In genomic region chr4:143411566-143412218, GRCm38 (mm10) we compare ENCODE assay signal across 9 mouse cellular contexts. TPM values are rescaled to one million over a fixed set of nuclear protein-coding genes. Genes with fewer than 3 reads are reported as not detected.
DNase-seq lines count a peak whose midpoint lies in the region; ATAC-seq and TF ChIP-seq lines count a peak whose summit lies in the region.
"Had no signal": no experiment of that assay in that cellular context is flagged by ENCODE, and none has a peak within 500 bp of the region (broad histone marks: within the 10 kb centered on the region; RNA-seq: fewer than 3 reads in every experiment).

No protein-coding gene starts in this region.

- H3K9ac ChIP-seq in heart, embryonic 16.5 days (ENCODE audit: low read length), result peak overlapping the region; percentile 76
- H3K9ac ChIP-seq in liver, embryonic 14.5 days (replicated peaks), result peak overlapping the region; percentile 85

- TF ChIP-seq CTCF in testis, adult 2 months (IDR thresholded peaks at IDR 0.05; ENCODE audit: control insufficient read depth, insufficient read depth, insufficient replicate concordance, low read depth, low read length), result no peak
- no peak for TF ChIP-seq CTCF in liver, embryonic 14.5 days (IDR thresholded peaks at IDR 0.05; ENCODE audit: low read depth)
- no peak for TF ChIP-seq CTCF in olfactory bulb, adult 2 months (IDR thresholded peaks at IDR 0.05; ENCODE audit: insufficient read depth, low read depth, low read length)

- H3K27ac ChIP-seq in testis, adult 2 months (ENCODE audit: control insufficient read depth, insufficient read depth, low read depth, low read length), result peak overlapping the region; percentile 58
- H3K27ac ChIP-seq in heart, embryonic 16.5 days (ENCODE audit: low read length), result no peak overlapping the region
- no peak overlapping the region for H3K27ac ChIP-seq in liver, embryonic 14.5 days
- 0 out of 2 replicates have a peak overlapping the region, but pooled peaks have one; percentile 25 for H3K27ac ChIP-seq in olfactory bulb, adult 2 months (ENCODE audit: insufficient read depth, low read depth, low read length)

- peaks cover 2% of the 10 kb centered on the region for H3K36me3 ChIP-seq in testis, adult 2 months (ENCODE audit: control insufficient read depth, insufficient read depth, low read length)
- peaks cover 23% of the 10 kb centered on the region for H3K36me3 ChIP-seq in heart, embryonic 16.5 days (ENCODE audit: control insufficient read depth, insufficient read depth)
- no peaks in the 10 kb centered on the region for H3K36me3 ChIP-seq in liver, embryonic 14.5 days (replicated peaks; ENCODE audit: control insufficient read depth, insufficient read depth, low read depth)

- peaks cover 7% of the 10 kb centered on the region; the same call in 1 of the 2 replicates for H3K9me3 ChIP-seq in heart, embryonic 16.5 days (replicated peaks; ENCODE audit: control insufficient read depth, low read length)
- H3K9me3 ChIP-seq in liver, embryonic 14.5 days (ENCODE audit: control insufficient read depth, low read length), result no peaks in the 10 kb centered on the region

- TF ChIP-seq EP300 in liver, embryonic 14.5 days (IDR thresholded peaks at IDR 0.05; ENCODE audit: low read depth), result no peak

- no peak for TF ChIP-seq POLR2A in testis, adult 2 months (IDR thresholded peaks at IDR 0.05; ENCODE audit: control insufficient read depth, low read depth, low read length)
- TF ChIP-seq POLR2A in olfactory bulb, adult 2 months (IDR thresholded peaks at IDR 0.05; ENCODE audit: insufficient read depth, low read depth, low read length), result no peak

- no peaks in the 10 kb centered on the region for H3K27me3 ChIP-seq in testis, adult 2 months (ENCODE audit: control insufficient read depth, insufficient read depth, low read length)
- H3K27me3 ChIP-seq in heart, embryonic 16.5 days (ENCODE audit: control insufficient read depth, insufficient read depth, low read length), result no peaks in the 10 kb centered on the region
- no peaks in the 10 kb centered on the region for H3K27me3 ChIP-seq in liver, embryonic 14.5 days (ENCODE audit: control insufficient read depth, insufficient read depth, low read length)

- no peak for ATAC-seq in heart, embryonic 16.5 days (replicated peaks; ENCODE audit: extremely low read depth, insufficient read depth, low FRiP score)
- no peak for ATAC-seq in liver, embryonic 14.5 days (ENCODE audit: insufficient read depth)
- no peak; the same call in 1 of the 2 replicates for ATAC-seq in megakaryocyte progenitor cell, adult 5-6 weeks (replicated peaks; ENCODE audit: poor library complexity)

- no peak for DNase-seq in testis, postnatal 14 days (ENCODE audit: low spot score)
- DNase-seq in cerebellum, postnatal 10 days, result peak; percentile 46 to 53
- DNase-seq in liver, embryonic 14.5 days (ENCODE audit: low read depth in 3 of 3, low spot score in 3 of 3), result peak in 1 of 3 experiments; percentile 1
- no peak for DNase-seq in c-Kit-positive CD71-positive TER-119-positive erythroid progenitor cells, embryonic 14.5 days (ENCODE audit: low spot score)

- peak overlapping the region; percentile 76 for H3K4me2 ChIP-seq in heart, embryonic 16.5 days (ENCODE audit: low read depth, low read length)
- H3K4me2 ChIP-seq in liver, embryonic 14.5 days (ENCODE audit: low read depth), result peak overlapping the region; percentile 72

- peaks cover 4% of the 10 kb centered on the region for H3K4me1 ChIP-seq in testis, adult 2 months (ENCODE audit: control insufficient read depth, insufficient read depth, low read length)
- peaks cover 6% of the 10 kb centered on the region for H3K4me1 ChIP-seq in heart, embryonic 16.5 days (ENCODE audit: control insufficient read depth, insufficient read depth, low read length)
- H3K4me1 ChIP-seq in liver, embryonic 14.5 days (replicated peaks; ENCODE audit: control insufficient read depth in 2 of 2, insufficient read depth in 2 of 2, low read length in 1 of 2), result peaks cover 4 to 11% of the 10 kb centered on the region in 2 experiments; a peak in 3 of 4 replicates
- H3K4me1 ChIP-seq in olfactory bulb, adult 2 months (ENCODE audit: control insufficient read depth, insufficient read depth, low read length), result no peaks in the 10 kb centered on the region

- 62% methylated on average over 5 of the region's 5 CpGs for WGBS in heart, embryonic 16.5 days
- 73% methylated on average over 5 of the region's 5 CpGs for WGBS in liver, embryonic 14.5 days (ENCODE audit: insufficient replicate concordance)
- WGBS in olfactory bulb, adult 2 months, result 62% methylated on average over 5 of the region's 5 CpGs

- peak overlapping the region; percentile 78 for H3K4me3 ChIP-seq in testis, adult 2 months (ENCODE audit: control insufficient read depth, low read depth, low read length)
- peak overlapping the region; percentile 87 for H3K4me3 ChIP-seq in heart, embryonic 16.5 days (ENCODE audit: low read length)
- H3K4me3 ChIP-seq in liver, embryonic 14.5 days (ENCODE audit: insufficient read depth in 1 of 2, low read depth in 2 of 2, low read length in 2 of 2), result peak overlapping the region; percentile 83 to 100
- no peak overlapping the region; the same call in 1 of the 2 replicates for H3K4me3 ChIP-seq in olfactory bulb, adult 2 months (ENCODE audit: insufficient read depth, low read depth, low read length)

RNA-seq across cellular contexts. Expression of gene Pramef8, which starts 0.5 kb away (rescaled TPM):
- 9.8 and 10.3 TPM in 2 replicates for polyA plus RNA-seq in testis, adult 2 months (2012; rRNA removed)
- polyA plus RNA-seq in heart, embryonic 16.5 days (2015; fragmentation: Nextera tagmentation; extraction: Ambion mirVana), result 11.6 and 13.4 TPM in 2 replicates
- polyA plus RNA-seq in liver, embryonic 14.5 days (2012; rRNA removed), result 1.5 TPM in 2 replicates
- polyA plus RNA-seq in liver, embryonic 14.5 days (2014; fragmentation: Nextera tagmentation; extraction: Ambion mirVana), result 2.2 and 2.4 TPM in 2 replicates
- not detected in 2 replicates for polyA plus RNA-seq in olfactory bulb, adult 2 months (2012; ENCODE audit: insufficient read depth, insufficient read length, low replicate concordance, missing spikeins)
- 7.5 and 10.1 TPM in 2 replicates for total RNA-seq in megakaryocyte progenitor cell, adult 5-6 weeks (2015)
- 7.7 and 10.2 TPM in 2 replicates for total RNA-seq in megakaryocyte progenitor cell, adult 5-6 weeks (2017)

RNA-seq across cellular contexts. Expression of gene Pramel1, which starts 17.5 kb away (rescaled TPM):
- polyA plus RNA-seq in testis, adult 2 months (2012; rRNA removed), result 9.3 and 12.3 TPM in 2 replicates
- polyA plus RNA-seq in heart, embryonic 16.5 days (2015; fragmentation: Nextera tagmentation; extraction: Ambion mirVana), result not detected in 2 replicates
- polyA plus RNA-seq in liver, embryonic 14.5 days (2012; rRNA removed), result not detected in 2 replicates
- polyA plus RNA-seq in liver, embryonic 14.5 days (2014; fragmentation: Nextera tagmentation; extraction: Ambion mirVana), result not detected in 2 replicates
- polyA plus RNA-seq in olfactory bulb, adult 2 months (2012; ENCODE audit: insufficient read depth, insufficient read length, low replicate concordance, missing spikeins), result not detected in 2 replicates
- total RNA-seq in megakaryocyte progenitor cell, adult 5-6 weeks (2015), result not detected in 2 replicates
- total RNA-seq in megakaryocyte progenitor cell, adult 5-6 weeks (2017), result not detected in 2 replicates
- total RNA-seq: layer of hippocampus, adult 18-20 months had no signal

RNA-seq across cellular contexts. Expression of gene Oog4, which starts 38.4 kb away (rescaled TPM):
- 0.07 and 0.15 TPM in 2 replicates for polyA plus RNA-seq in testis, adult 2 months (2012; rRNA removed)
- not detected in 2 replicates for polyA plus RNA-seq in heart, embryonic 16.5 days (2015; fragmentation: Nextera tagmentation; extraction: Ambion mirVana)
- not detected in 2 replicates for polyA plus RNA-seq in liver, embryonic 14.5 days (2012; rRNA removed)
- not detected in 2 replicates for polyA plus RNA-seq in liver, embryonic 14.5 days (2014; fragmentation: Nextera tagmentation; extraction: Ambion mirVana)
- polyA plus RNA-seq in olfactory bulb, adult 2 months (2012; ENCODE audit: insufficient read depth, insufficient read length, low replicate concordance, missing spikeins), result not detected in 2 replicates
- total RNA-seq in megakaryocyte progenitor cell, adult 5-6 weeks (2015), result not detected in 2 replicates
- not detected in 2 replicates for total RNA-seq in megakaryocyte progenitor cell, adult 5-6 weeks (2017)
- total RNA-seq: layer of hippocampus, adult 18-20 months had no signal

Comparison
In these comparisons a context has a peak if more than half of its experiments do, and no peak if none do; other contexts are left out.
1. H3K27ac ChIP-seq: peak in testis, adult 2 months (single experiment) and olfactory bulb, adult 2 months (single experiment); none in heart, embryonic 16.5 days (single experiment) and liver, embryonic 14.5 days (single experiment).
2. DNase-seq: peak in cerebellum, postnatal 10 days (2 of 2); none in testis, postnatal 14 days (single experiment) and c-Kit-positive CD71-positive TER-119-positive erythroid progenitor cells, embryonic 14.5 days (single experiment).
3. RNA of gene Pramel1, which starts 17.5 kb away (polyA plus RNA-seq): 9.3 to 12.3 TPM in testis, adult 2 months; not detected in heart, embryonic 16.5 days, not detected in liver, embryonic 14.5 days and not detected in olfactory bulb, adult 2 months; every median in the first group is over 10 times any median in the second.